Mouse (Mus musculus) kidney, postnatal 0 days (tissue): ENCODE measurements around the gene Stpg2. TPM values are rescaled to one million over a fixed set of nuclear protein-coding genes. Genes with fewer than 3 reads are reported as not detected.
"Not testable (repeated sequence)": the region's sequence is repeated elsewhere in the genome, so short reads cannot be mapped to it uniquely, and the experiment has no call there.

Experiments
- ATAC-seq: fragments of 200-750 bp; cut with Nextera tagmentation; replicated peaks from 2 replicates; pipeline ENCODE4 v1.8.0; 2017; ENCODE audit warnings: low read depth, moderate number of reproducible peaks, moderate TSS enrichment, moderate library complexity; ENCODE audit not compliant: low FRiP score
- DNase-seq: peaks from one replicate; pipeline ENCODE4 v3.0.0-alpha.2; 2016; ENCODE audit warnings: low spot score
- H3K27ac ChIP-seq: fragments of 300-500 bp; sonication (generic); 2 replicates; pipeline ENCODE4 v1.5.1; 2014; ENCODE audit warnings: mild to moderate bottlenecking
- H3K27me3 ChIP-seq: fragments of 300-500 bp; sonication (generic); 2 replicates; pipeline ENCODE4 v1.6.1; 2014; ENCODE audit warnings: low read length, mixed read lengths; ENCODE audit not compliant: insufficient read depth
- H3K36me3 ChIP-seq: fragments of 300-500 bp; sonication (generic); 2 replicates; pipeline ENCODE4 v1.6.1; 2014; ENCODE audit warnings: low read length, mixed read lengths; ENCODE audit not compliant: insufficient read depth
- H3K4me1 ChIP-seq: fragments of 300-500 bp; sonication (generic); replicated peaks from 2 replicates; pipeline ENCODE4 v1.6.1; 2014; ENCODE audit warnings: antibody characterized with exemption, low read length, mixed read lengths; ENCODE audit not compliant: insufficient read depth
- H3K4me2 ChIP-seq: fragments of 300-500 bp; sonication (generic); 2 replicates; pipeline ENCODE4 v1.6.1; 2014; ENCODE audit warnings: mild to moderate bottlenecking, low read length, moderate library complexity, mixed read lengths
- H3K4me3 ChIP-seq: fragments of 300-500 bp; sonication (generic); replicated peaks from 2 replicates; pipeline ENCODE4 v1.5.1; 2014; ENCODE audit warnings: low read depth, low read length
- H3K9ac ChIP-seq: fragments of 300-500 bp; sonication (generic); 2 replicates; pipeline ENCODE4 v1.6.1; 2014; ENCODE audit warnings: low read depth, low read length
- H3K9me3 ChIP-seq: fragments of 300-500 bp; sonication (generic); replicated peaks from 2 replicates; pipeline ENCODE4 v1.6.1; 2016; ENCODE audit warnings: low read length, inconsistent platforms, mixed read lengths
- CTCF ChIP-seq: IDR thresholded peaks from 2 replicates; pipeline ENCODE4 v1.5.1; 2016; ENCODE audit warnings: antibody characterized with exemption, low read depth, mild to moderate bottlenecking, moderate library complexity
- whole genome bisulfite sequencing: fragments of 180-500 bp; shearing (Covaris S2); extraction: QIAGEN DNeasy Blood & Tissue Kit; methylation state at CpG from one replicate; pipeline ENCODE4 v1.1.7; 2014; 5-methylcytosine and 5-hydroxymethylcytosine counted together
- polyA plus RNA-seq: library from polyadenylated mRNA; unstranded; fragments of >200 nt; fragmentation: Nextera tagmentation; extraction: Ambion mirVana; gene quantifications from 2 replicates; pipeline ENCODE4 v1.2.1, GENCODE M21; 2015

Stpg2 gene
- polyA plus RNA-seq, 1 experiment from 2014 or later, result not detected

- Histone ChIP-seq H3K9ac (no peak overlapping the region), H3K4me3 (no peak overlapping the region), H3K27me3 (no peaks in the 10 kb centered on the region), H3K36me3 (no peaks in the 10 kb centered on the region), H3K9me3 (no peaks in the 10 kb centered on the region), H3K4me2 (no peak overlapping the region), H3K27ac (no peak overlapping the region), H3K4me1 (no peaks in the 10 kb centered on the region)
- DNase-seq, result peak; percentile 63
- peak; percentile 40 for TF ChIP-seq CTCF
- no peak; the same call in 1 of the 2 replicates for ATAC-seq
- 51% methylated on average over 6 of the region's 6 CpGs for WGBS
Observed at GRCm38 (mm10) chr3:139509275-139509985, 303.9 kb downstream of the Stpg2 start.

- Histone ChIP-seq H3K36me3 (no peaks in the 10 kb centered on the region), H3K4me1 (no peaks in the 10 kb centered on the region), H3K27me3 (no peaks in the 10 kb centered on the region), H3K4me3 (no peak overlapping the region), H3K9ac (no peak overlapping the region), H3K9me3 (no peaks in the 10 kb centered on the region), H3K4me2 (no peak overlapping the region), H3K27ac (no peak overlapping the region)
- 94% methylated on average over 2 of the region's 2 CpGs for WGBS
- no peak for TF ChIP-seq CTCF
- ATAC-seq (no peak), DNase-seq (no peak)
Observed at GRCm38 (mm10) chr3:139578496-139578895, 373.0 kb downstream of the Stpg2 start.

GRCm38 (mm10) chr3:139581298-139581697 lies 375.8 kb downstream of the Stpg2 start:
- DNase-seq (no peak), ATAC-seq (no peak)
- Histone ChIP-seq H3K4me1 (no peaks in the 10 kb centered on the region), H3K36me3 (no peaks in the 10 kb centered on the region), H3K9me3 (no peaks in the 10 kb centered on the region), H3K4me2 (no peak overlapping the region), H3K4me3 (no peak overlapping the region), H3K9ac (no peak overlapping the region), H3K27ac (no peak overlapping the region), H3K27me3 (no peaks in the 10 kb centered on the region)
- TF ChIP-seq CTCF, result no peak

GRCm38 (mm10) chr3:139599508-139599907 lies 394.0 kb downstream of the Stpg2 start:
- H3K4me1 ChIP-seq, result no peaks in the 10 kb centered on the region
- DNase-seq, result no peak
- H3K4me3 ChIP-seq, result no peak overlapping the region
- H3K4me2 ChIP-seq, result no peak overlapping the region
- TF ChIP-seq CTCF, result no peak
- no peaks in the 10 kb centered on the region for H3K9me3 ChIP-seq
- 81% methylated on average over 3 of the region's 3 CpGs for WGBS
- no peaks in the 10 kb centered on the region for H3K27me3 ChIP-seq
- H3K27ac ChIP-seq, result no peak overlapping the region
- H3K36me3 ChIP-seq, result no peaks in the 10 kb centered on the region
- H3K9ac ChIP-seq, result no peak overlapping the region
- no peak for ATAC-seq

DNA sequence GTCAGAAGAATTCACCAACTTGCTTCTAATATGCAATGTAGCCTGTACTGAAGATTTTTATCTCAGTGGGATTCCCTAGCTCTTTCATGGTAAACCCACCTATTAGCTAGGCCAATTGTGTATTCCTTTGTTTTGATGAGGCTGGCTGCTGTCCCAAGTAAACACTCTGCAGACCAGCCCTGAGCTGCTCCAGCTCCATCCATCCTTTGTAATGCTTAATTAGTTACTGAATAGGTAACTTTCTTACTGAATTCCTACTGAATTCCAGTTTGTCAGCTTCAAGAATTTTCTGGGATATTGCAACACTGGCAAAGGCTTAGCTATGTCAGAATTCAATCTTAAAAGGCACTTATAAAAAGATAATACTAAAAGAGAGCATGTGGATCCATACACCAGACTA lies 402.8 kb downstream of the Stpg2 start:
- DNase-seq, H3K4me2 ChIP-seq: not testable (repeated sequence)

DNA sequence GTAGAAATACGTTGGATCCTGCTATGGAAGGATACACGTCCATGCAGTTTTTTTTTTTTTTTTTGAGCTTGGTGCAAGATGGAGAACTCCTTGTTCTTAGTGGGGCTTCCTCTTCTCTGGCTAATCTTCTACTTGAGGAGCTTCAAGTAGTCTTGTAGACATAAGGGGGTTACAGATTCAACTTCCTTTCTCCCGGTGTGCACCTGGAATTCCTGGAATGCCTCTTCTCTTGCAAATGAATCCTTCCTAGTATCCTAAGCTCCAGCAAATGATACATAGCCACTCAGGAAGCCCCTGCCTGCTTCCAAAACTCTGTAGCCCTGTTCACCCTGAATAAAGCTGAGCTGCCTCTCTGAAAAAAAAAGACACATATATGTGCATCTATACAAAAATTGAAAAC lies 409.1 kb downstream of the Stpg2 start:
- ATAC-seq (no peak), DNase-seq (no peak)
- H3K4me1 ChIP-seq, result no peaks in the 10 kb centered on the region
- no peak overlapping the region for H3K27ac ChIP-seq
- H3K9me3 ChIP-seq, result no peaks in the 10 kb centered on the region
- no peak overlapping the region for H3K9ac ChIP-seq
- no peaks in the 10 kb centered on the region for H3K27me3 ChIP-seq
- no peaks in the 10 kb centered on the region for H3K36me3 ChIP-seq
- no peak overlapping the region for H3K4me3 ChIP-seq
- no peak for TF ChIP-seq CTCF
- H3K4me2 ChIP-seq, result no peak overlapping the region
- 63% methylated on average over 3 of the region's 3 CpGs for WGBS

More for the DNA sequence above, 402.8 kb downstream of the Stpg2 start:
- not testable (repeated sequence) for H3K27me3 ChIP-seq, H3K4me1 ChIP-seq, H3K36me3 ChIP-seq, H3K27ac ChIP-seq, H3K9me3 ChIP-seq, ATAC-seq, H3K9ac ChIP-seq, H3K4me3 ChIP-seq

DNA sequence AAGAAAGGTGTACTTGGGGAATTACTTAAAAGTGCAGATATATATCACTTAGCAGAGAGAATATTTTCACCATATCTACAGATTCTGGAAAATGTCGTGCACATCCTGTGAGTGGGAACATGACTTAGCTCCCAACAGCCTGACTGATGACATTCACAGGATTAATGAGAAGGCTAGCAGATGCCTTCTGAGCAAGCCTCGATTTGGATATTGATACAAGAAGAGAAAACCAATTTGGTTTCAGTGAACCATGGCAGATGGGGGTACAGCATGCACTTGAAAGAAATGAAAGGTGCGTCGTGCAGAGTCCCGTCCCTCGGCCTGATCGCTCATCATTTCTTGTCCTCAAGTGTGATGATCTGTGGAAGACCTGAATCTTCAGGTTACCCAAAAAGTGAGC lies 410.3 kb downstream of the Stpg2 start:
- DNase-seq (no peak), ATAC-seq (no peak)
- Histone ChIP-seq H3K4me2 (no peak overlapping the region), H3K9ac (no peak overlapping the region), H3K27me3 (no peaks in the 10 kb centered on the region), H3K9me3 (no peaks in the 10 kb centered on the region), H3K27ac (no peak overlapping the region), H3K36me3 (no peaks in the 10 kb centered on the region), H3K4me1 (no peaks in the 10 kb centered on the region), H3K4me3 (no peak overlapping the region)
- WGBS, result 76% methylated on average over 7 of the region's 7 CpGs
- no peak for TF ChIP-seq CTCF
